Mouse (Mus musculus) neutrophil, adult 5-6 weeks (primary cell): ENCODE measurements at regions not wholly inside any gene's neighbourhood (a gene's known extent, or its start where the extent isn't known, plus 50 kb on each side); places are given as distances from the start of the nearest gene placed in this dataset.

Source experiments
- ATAC-seq: fragments of 151-379, 151-347 bp; 2 replicates; pipeline ENCODE4 v1.8.0; 2017; ENCODE audit warnings: mild to moderate bottlenecking, moderate TSS enrichment; ENCODE audit not compliant: insufficient number of reproducible peaks, poor library complexity, low FRiP score, severe bottlenecking; ENCODE audit errors: extremely low read depth

GRCm38 (mm10) chr12:118569811-118570210, 268.6 kb upstream of the Sp4 start:
- ATAC-seq: no peak

GRCm38 (mm10) chr12:118566681-118567080, 265.4 kb upstream of the Sp4 start:
- ATAC-seq: no peak

- ATAC-seq: no peak
Observed at GRCm38 (mm10) chr12:118564394-118565112, 263.3 kb upstream of the Sp4 start.

GRCm38 (mm10) chr12:118562226-118562625, 261.0 kb upstream of the Sp4 start:
- no peak for ATAC-seq

- no peak for ATAC-seq
Observed at GRCm38 (mm10) chr12:118549071-118549470, 247.8 kb upstream of the Sp4 start.

- ATAC-seq: no peak
Observed at GRCm38 (mm10) chr12:118540336-118540735, 239.1 kb upstream of the Sp4 start.

GRCm38 (mm10) chr12:118530514-118530913, 229.3 kb upstream of the Sp4 start:
- ATAC-seq: no peak

- ATAC-seq: no peak
Observed at GRCm38 (mm10) chr12:118529428-118530361, 228.5 kb upstream of the Sp4 start.

- ATAC-seq: no peak
Observed at GRCm38 (mm10) chr12:118521770-118522169, 220.5 kb upstream of the Sp4 start.

- ATAC-seq: no peak
Observed at GRCm38 (mm10) chr12:118521329-118521728, 220.1 kb upstream of the Sp4 start.

GRCm38 (mm10) chr12:118519801-118520327, 218.6 kb upstream of the Sp4 start:
- no peak for ATAC-seq

GRCm38 (mm10) chr12:118510989-118511388, 209.7 kb upstream of the Sp4 start:
- no peak for ATAC-seq

GRCm38 (mm10) chr12:118508972-118509917, 208.0 kb upstream of the Sp4 start:
- no peak for ATAC-seq

- no peak for ATAC-seq
Observed at GRCm38 (mm10) chr12:118500392-118500791, 199.2 kb upstream of the Sp4 start.

GRCm38 (mm10) chr12:118488038-118488437, 186.8 kb upstream of the Sp4 start:
- ATAC-seq: no peak

GRCm38 (mm10) chr12:118486434-118486833, 185.2 kb upstream of the Sp4 start:
- no peak for ATAC-seq

- no peak for ATAC-seq
Observed at GRCm38 (mm10) chr12:118481347-118481746, 180.1 kb upstream of the Sp4 start.

GRCm38 (mm10) chr12:118474732-118475131, 173.5 kb upstream of the Sp4 start:
- ATAC-seq: no peak

- no peak for ATAC-seq
Observed at GRCm38 (mm10) chr12:118466837-118467236, 165.6 kb upstream of the Sp4 start.
